Mouse (Mus musculus) cerebellum, adult 9-11 months (tissue): ENCODE data around the gene C87977.
"Not testable (repeated sequence)": the region's sequence is repeated elsewhere in the genome, so short reads cannot be mapped to it uniquely, and the experiment has no call there.

Experiments used
- DNase-seq: peaks from one replicate; pipeline ENCODE4 v3.0.0; 2022

C87977 gene

GRCm38 (mm10) chr4:144213218-144213617 lies at the start of gene C87977:
C87977 (minus strand) TSS chr4:144213318.
- not testable (repeated sequence) for DNase-seq

- not testable (repeated sequence) for DNase-seq
These were observed 41.6 kb upstream of the C87977 start for GRCm38 (mm10) chr4:144254768-144255167.

GRCm38 (mm10) chr4:144190419-144190818 lies 22.7 kb downstream of the C87977 start, which contains the start of gene Oog2:
Oog2 (plus strand) TSS chr4:144190719.
- no peak for DNase-seq

GRCm38 (mm10) chr4:144162563-144162962 lies 50.6 kb downstream of the C87977 start, which contains the start of gene Oog3:
Oog3 (minus strand) TSS chr4:144162663.
- DNase-seq = no peak
